Mouse (Mus musculus): ENCODE data around the gene Eif4g3. TPM values are rescaled to one million over a fixed set of nuclear protein-coding genes. Genes with fewer than 3 reads are reported as not detected.

Gene Eif4g3
- polyA plus RNA-seq, 1 experiment from 2014 or later = 34.1 TPM

GRCm38 (mm10) chr4:138251819-138252218, 259.0 kb downstream of the Eif4g3 start:
- Histone ChIP-seq H3K27me3 (ENCODE audit: low read depth, poor library complexity, severe bottlenecking) (peaks cover 96% of the 10 kb centered on the region), H3K36me3 (peaks cover 12% of the 10 kb centered on the region), H3K4me1 (peaks cover 42% of the 10 kb centered on the region), H3K4me3 (peak overlapping the region; percentile 71), H3K27ac (replicated peaks) (peak overlapping the region; percentile 69), H3K9me3 (replicated peaks) (no peaks in the 10 kb centered on the region)
- WGBS = under 1% methylated on average over 14 of the region's 14 CpGs
- peak; percentile 68 for DNase-seq (ENCODE audit: low spot score)

GRCm38 (mm10) chr4:138252231-138252630, 259.4 kb downstream of the Eif4g3 start:
- Histone ChIP-seq H3K27ac (replicated peaks) (peak overlapping the region; percentile 69), H3K9me3 (replicated peaks) (no peaks in the 10 kb centered on the region), H3K4me1 (peaks cover 45% of the 10 kb centered on the region), H3K36me3 (peaks cover 8% of the 10 kb centered on the region), H3K4me3 (peak overlapping the region; percentile 71), H3K27me3 (ENCODE audit: low read depth, poor library complexity, severe bottlenecking) (peaks cover 97% of the 10 kb centered on the region)
- no peak for DNase-seq (ENCODE audit: low spot score)
- 13% methylated on average over 5 of the region's 5 CpGs for WGBS

GRCm38 (mm10) chr4:138257116-138257687, 264.4 kb downstream of the Eif4g3 start:
- 87% methylated on average over 22 of the region's 22 CpGs for WGBS
- H3K27ac ChIP-seq (replicated peaks) = no peak overlapping the region
- H3K36me3 ChIP-seq = no peaks in the 10 kb centered on the region
- peaks cover 32% of the 10 kb centered on the region for H3K4me1 ChIP-seq
- H3K27me3 ChIP-seq (ENCODE audit: low read depth, poor library complexity, severe bottlenecking) = peaks cover 86% of the 10 kb centered on the region
- DNase-seq (ENCODE audit: low spot score) = no peak
- no peak overlapping the region for H3K4me3 ChIP-seq
- no peaks in the 10 kb centered on the region for H3K9me3 ChIP-seq (replicated peaks)

Small RNAs within 50 kb of the gene (microRNA-seq; reads per million reads assigned to microRNA genes)
- 7.5 reads per million, percentile 18 among the genes with 10 or more reads in this experiment for gene Mir6399

Other genes starting within 250 kb of the Eif4g3 start
- 34.2 and 38.6 TPM in 2 replicates for gene Alpl, start 196.6 kb upstream of the Eif4g3 start, polyA plus RNA-seq (2016; fragmentation: Nextera tagmentation; extraction: Ambion mirVana)
- gene Ece1, start 130.8 kb upstream of the Eif4g3 start, polyA plus RNA-seq (2016; fragmentation: Nextera tagmentation; extraction: Ambion mirVana) = 31.6 and 31.7 TPM in 2 replicates
- 153 and 178 TPM in 2 replicates for gene Hp1bp3, start 223.3 kb downstream of the Eif4g3 start, polyA plus RNA-seq (2016; fragmentation: Nextera tagmentation; extraction: Ambion mirVana)

All from midbrain, embryonic 10.5 days (tissue).